Mouse (Mus musculus): ENCODE measurements at regions not wholly inside any gene's neighbourhood (a gene's known extent, or its start where the extent isn't known, plus 50 kb on each side); places are given as distances from the start of the nearest gene placed in this dataset.

GRCm38 (mm10) chr12:74414738-74415137, 98.5 kb upstream of the Gm11042 start:
- TF ChIP-seq CTCF (IDR thresholded peaks at IDR 0.05; ENCODE audit: low read depth, low read length) (no peak), POLR2A (IDR thresholded peaks at IDR 0.05; ENCODE audit: borderline replicate concordance, low read depth, low read length) (no peak)
